Mouse (Mus musculus) G1E (cell line): ENCODE measurements at regions not wholly inside any gene's neighbourhood (a gene's known extent, or its start where the extent isn't known, plus 50 kb on each side); places are given as distances from the start of the nearest gene placed in this dataset.

ENCODE experiments used
- ATAC-seq: 2 replicates; pipeline ENCODE4 v1.8.0; 2016; ENCODE audit warnings: mild to moderate bottlenecking; ENCODE audit not compliant: insufficient number of reproducible peaks, poor library complexity, low FRiP score, severe bottlenecking; ENCODE audit errors: extremely low read depth
- DNase-seq: peaks from one replicate; pipeline ENCODE4 v3.0.0; 2012; ENCODE audit warnings: low spot score
- H3K27me3 ChIP-seq: 2 replicates; pipeline ENCODE4 v1.6.1; 2012; ENCODE audit warnings: mild to moderate bottlenecking, low read length, inconsistent platforms; ENCODE audit not compliant: insufficient read depth
- H3K36me3 ChIP-seq: replicated peaks from 2 replicates; pipeline ENCODE3; 2012; ENCODE audit warnings: mild to moderate bottlenecking, inconsistent platforms
- H3K4me1 ChIP-seq: 2 replicates; pipeline ENCODE4 v1.6.1; 2012; ENCODE audit warnings: low read depth, low read length, inconsistent platforms, mixed read lengths; ENCODE audit not compliant: insufficient read depth
- H3K4me3 ChIP-seq: 2 replicates; pipeline ENCODE4 v1.5.1; 2012; ENCODE audit warnings: low read depth, mild to moderate bottlenecking, inconsistent platforms, low read length, moderate library complexity, mixed read lengths
- H3K9me3 ChIP-seq: replicated peaks from 2 replicates; pipeline ENCODE4 v1.6.1; 2012; ENCODE audit warnings: inconsistent platforms
- CTCF ChIP-seq: IDR thresholded peaks from 2 replicates; pipeline ENCODE4 v1.5.1; 2012; ENCODE audit warnings: low read depth, low read length, inconsistent platforms, mixed read lengths
- GATA1 ChIP-seq: IDR thresholded peaks from 2 replicates; pipeline ENCODE4 v1.6.1; 2012; ENCODE audit warnings: borderline replicate concordance, low read length, inconsistent platforms, mixed read lengths
- GATA2 ChIP-seq: IDR thresholded peaks from 2 replicates; pipeline ENCODE4 v1.6.1; 2012; ENCODE audit warnings: low read depth, low read length, inconsistent platforms, borderline replicate concordance
- POLR2AphosphoS5 ChIP-seq: IDR thresholded peaks from 2 replicates; pipeline ENCODE4 v1.6.1; 2012; ENCODE audit warnings: low read depth, low read length, inconsistent platforms; ENCODE audit not compliant: insufficient replicate concordance
- TAL1 ChIP-seq: conservative IDR thresholded peaks from 2 replicates; pipeline ENCODE4 v1.6.1; 2012; ENCODE audit warnings: low read depth, low read length, inconsistent platforms, mixed read lengths

DNA sequence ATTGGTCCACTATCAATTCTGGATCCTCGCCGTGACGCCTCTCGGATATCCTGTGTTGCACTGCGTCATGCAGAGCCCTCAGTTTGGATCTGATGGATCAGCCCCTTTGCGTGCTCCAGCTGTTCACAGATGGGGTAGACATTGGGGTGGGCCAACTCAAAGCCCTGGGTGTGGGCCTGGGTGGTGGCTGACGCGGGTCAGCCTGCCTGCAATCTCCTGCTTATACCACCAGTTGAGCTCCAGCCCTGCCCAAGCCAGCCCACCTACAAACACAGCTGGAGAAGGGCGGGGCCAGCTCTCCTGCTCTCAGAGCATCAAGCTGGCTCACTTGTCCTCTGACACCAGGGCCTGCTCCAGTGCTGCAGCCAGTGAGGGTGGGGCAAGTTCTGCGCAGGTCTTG is 73.1 kb downstream of the Rps15a start:
- no peaks in the 10 kb centered on the region for H3K36me3 ChIP-seq
- no peaks in the 10 kb centered on the region for H3K4me1 ChIP-seq
- TF ChIP-seq TAL1 (no peak), POLR2AphosphoS5 (no peak), GATA1 (no peak), CTCF (no peak), GATA2 (no peak)
- ATAC-seq (no peak), DNase-seq (no peak)
- peaks cover 7% of the 10 kb centered on the region for H3K9me3 ChIP-seq
- no peaks in the 10 kb centered on the region for H3K27me3 ChIP-seq
- H3K4me3 ChIP-seq = no peak overlapping the region

DNA sequence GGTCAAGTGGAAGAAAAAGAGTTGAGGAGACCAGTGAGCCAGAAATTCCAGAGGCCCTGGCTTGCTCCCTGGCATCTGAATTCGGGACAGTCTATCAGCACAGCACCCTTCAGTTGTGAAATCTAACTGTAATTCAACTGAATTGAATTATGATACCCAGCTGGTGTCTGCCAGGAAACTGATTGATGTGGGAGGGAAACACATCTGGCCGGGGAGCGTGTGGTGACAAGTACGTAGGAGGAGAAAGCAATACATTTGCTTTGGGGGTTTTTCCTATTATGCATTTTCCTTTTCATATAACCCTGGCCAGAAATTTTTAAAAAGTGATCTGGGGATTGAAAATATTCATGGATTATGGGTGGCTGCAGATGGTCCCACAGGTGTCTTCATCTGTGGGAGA is 76.1 kb downstream of the Rps15a start:
- no peaks in the 10 kb centered on the region for H3K36me3 ChIP-seq
- no peaks in the 10 kb centered on the region for H3K27me3 ChIP-seq
- TF ChIP-seq GATA1 (no peak), TAL1 (no peak)
- DNase-seq (no peak), ATAC-seq (no peak)
- H3K9me3 ChIP-seq = peaks cover 7% of the 10 kb centered on the region
- H3K4me1 ChIP-seq = no peaks in the 10 kb centered on the region
- H3K4me3 ChIP-seq = no peak overlapping the region

DNA sequence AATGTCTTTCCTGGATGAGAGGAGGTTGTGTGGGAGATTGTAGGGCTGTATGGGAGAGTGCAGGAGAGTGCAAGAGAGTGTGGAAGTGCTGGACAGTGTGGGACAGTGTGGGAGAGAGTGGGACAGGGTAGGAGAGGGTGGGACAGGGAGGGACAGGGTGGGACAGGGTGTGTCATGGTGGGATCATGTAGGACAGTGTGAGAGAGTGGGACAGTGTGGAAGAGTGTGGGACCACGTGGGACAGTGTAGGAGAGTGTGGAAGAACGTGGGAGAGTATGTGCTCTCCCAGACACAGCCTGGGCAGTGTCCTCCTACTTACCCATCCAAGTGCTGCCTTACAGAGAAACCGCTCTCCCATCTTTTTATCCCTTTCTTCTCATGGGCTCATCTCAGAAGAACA is 78.9 kb downstream of the Rps15a start:
- no peaks in the 10 kb centered on the region for H3K4me1 ChIP-seq
- TF ChIP-seq POLR2AphosphoS5 (no peak), GATA1 (no peak), GATA2 (no peak), TAL1 (no peak), CTCF (no peak)

GRCm38 (mm10) chr7:118026106-118026526 is 89.9 kb downstream of the Rps15a start:
- Histone ChIP-seq H3K4me3 (no peak overlapping the region), H3K4me1 (no peaks in the 10 kb centered on the region), H3K9me3 (0 out of 2 replicates have a peak, but pooled peaks cover 4% of the 10 kb centered on the region), H3K27me3 (no peaks in the 10 kb centered on the region), H3K36me3 (no peaks in the 10 kb centered on the region)
- TF ChIP-seq CTCF (no peak), POLR2AphosphoS5 (no peak), GATA1 (no peak), TAL1 (no peak), GATA2 (no peak)
- DNase-seq (no peak), ATAC-seq (no peak)

More for the DNA sequence above, 78.9 kb downstream of the Rps15a start:
- H3K27me3 ChIP-seq = no peaks in the 10 kb centered on the region
- no peak for ATAC-seq
- DNase-seq = no peak
- peaks cover 6% of the 10 kb centered on the region; the same call in 1 of the 2 replicates for H3K9me3 ChIP-seq
- no peak overlapping the region for H3K4me3 ChIP-seq
- H3K36me3 ChIP-seq = no peaks in the 10 kb centered on the region

DNA sequence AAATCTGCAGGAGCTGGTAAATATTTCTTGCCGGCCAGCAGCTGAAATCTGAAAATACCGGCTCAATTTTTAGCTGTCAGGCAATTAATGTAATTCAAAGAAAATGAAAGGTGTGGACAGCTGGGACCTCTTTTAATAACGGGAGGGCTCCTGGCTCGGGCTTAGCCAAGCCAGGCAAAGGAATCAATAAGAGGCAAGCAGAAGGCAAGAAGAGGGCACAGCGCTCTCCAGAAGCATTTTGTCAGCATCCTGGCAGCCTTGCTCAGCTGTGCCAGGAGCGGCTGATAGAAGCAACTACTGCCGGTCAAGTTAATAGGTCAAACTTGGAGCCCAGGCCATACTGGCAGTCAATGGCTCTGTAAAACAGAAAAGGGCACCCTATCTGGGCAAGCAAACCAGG is 111.4 kb downstream of the Rps15a start:
- peaks cover 34% of the 10 kb centered on the region for H3K9me3 ChIP-seq
- no peak for ATAC-seq
- H3K27me3 ChIP-seq = no peaks in the 10 kb centered on the region
- no peak for TF ChIP-seq GATA1
- no peak for TF ChIP-seq POLR2AphosphoS5
- no peak for TF ChIP-seq TAL1
- TF ChIP-seq CTCF = no peak
- no peak for TF ChIP-seq GATA2
- no peak for DNase-seq
- H3K4me3 ChIP-seq = no peak overlapping the region
- H3K36me3 ChIP-seq = no peaks in the 10 kb centered on the region
- no peaks in the 10 kb centered on the region for H3K4me1 ChIP-seq

DNA sequence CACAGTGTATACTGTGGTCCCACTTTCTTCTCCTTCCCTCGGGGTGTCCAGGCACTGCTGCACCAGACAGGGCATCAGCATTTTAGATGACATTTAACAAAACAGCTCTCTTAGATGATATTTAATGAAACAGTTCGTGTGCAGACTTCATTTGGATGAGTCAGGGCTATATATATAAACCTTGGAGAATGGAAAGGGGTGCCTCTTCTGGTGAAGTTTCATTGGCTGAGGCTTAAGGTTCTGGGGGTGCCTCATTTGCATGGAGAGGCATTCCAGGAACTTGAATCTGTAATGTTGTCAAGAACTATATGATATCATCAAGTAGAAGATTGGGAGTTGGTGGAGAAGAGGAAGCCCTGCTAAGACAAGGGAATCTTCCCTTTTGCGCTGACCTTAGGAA is 114.1 kb downstream of the Rps15a start:
- DNase-seq = no peak
- Histone ChIP-seq H3K36me3 (no peaks in the 10 kb centered on the region), H3K4me3 (no peak overlapping the region), H3K27me3 (no peaks in the 10 kb centered on the region), H3K9me3 (peaks cover 28% of the 10 kb centered on the region), H3K4me1 (no peaks in the 10 kb centered on the region)
- TF ChIP-seq CTCF (no peak), TAL1 (no peak), POLR2AphosphoS5 (no peak), GATA1 (no peak), GATA2 (no peak)
- ATAC-seq = no peak

GRCm38 (mm10) chr7:118001121-118001520 is 114.9 kb downstream of the Rps15a start:
- no peak for DNase-seq
- no peaks in the 10 kb centered on the region for H3K36me3 ChIP-seq

More at GRCm38 (mm10) chr7:118001121-118001520, 114.9 kb downstream of the Rps15a start:
- TF ChIP-seq CTCF (no peak), POLR2AphosphoS5 (no peak), TAL1 (no peak), GATA1 (no peak), GATA2 (no peak)
- no peaks in the 10 kb centered on the region for H3K27me3 ChIP-seq
- no peak overlapping the region for H3K4me3 ChIP-seq
- H3K4me1 ChIP-seq = no peaks in the 10 kb centered on the region
- ATAC-seq = no peak
- peaks cover 28% of the 10 kb centered on the region for H3K9me3 ChIP-seq
